Mouse (Mus musculus): ENCODE data around the gene Rnd1. TPM values are rescaled to one million over a fixed set of nuclear protein-coding genes. Genes with fewer than 3 reads are reported as not detected.

Rnd1 gene
- polyA plus RNA-seq (2016; fragmentation: Nextera tagmentation; extraction: Ambion mirVana) = 3.9 TPM in 2 replicates

GRCm38 (mm10) chr15:98676940-98677728, at the start of gene Rnd1:
Gene Rnd1 (minus strand): TSS chr15:98677461.
- H3K4me3 ChIP-seq (replicated peaks) = peak within 1 kb of the TSS; percentile 48
- peak within 1 kb of the TSS; percentile 94 for H3K4me2 ChIP-seq
- H3K27me3 ChIP-seq = peaks cover 69% of the 10 kb centered on the region
- H3K27ac ChIP-seq = no peak within 1 kb of the TSS
- peak; percentile 95 for ATAC-seq (ENCODE audit: low FRiP score)
- no peaks in the 10 kb centered on the region for H3K36me3 ChIP-seq (replicated peaks)
- under 1% methylated on average over 30 of the region's 37 CpGs for WGBS
- peak within 1 kb of the TSS; percentile 59 for H3K9ac ChIP-seq
- no peaks in the 10 kb centered on the region for H3K9me3 ChIP-seq
- H3K4me1 ChIP-seq = peaks cover 43% of the 10 kb centered on the region

GRCm38 (mm10) chr15:98726746-98727145, 49.5 kb upstream of the Rnd1 start:
- Histone ChIP-seq H3K27ac (no peak overlapping the region), H3K4me2 (peak overlapping the region; percentile 84), H3K27me3 (peaks cover 60% of the 10 kb centered on the region), H3K9me3 (no peaks in the 10 kb centered on the region), H3K4me3 (replicated peaks) (peak overlapping the region; percentile 43; the same call in 1 of the 2 replicates), H3K9ac (no peak overlapping the region), H3K4me1 (peaks cover 47% of the 10 kb centered on the region), H3K36me3 (replicated peaks) (no peaks in the 10 kb centered on the region)
- no peak for ATAC-seq (ENCODE audit: low FRiP score)
- WGBS = 48% methylated on average over 7 of the region's 7 CpGs

- peaks cover 66% of the 10 kb centered on the region for H3K27me3 ChIP-seq
- no peak overlapping the region for H3K9ac ChIP-seq
- ATAC-seq (ENCODE audit: low FRiP score) = no peak
- H3K4me2 ChIP-seq = no peak overlapping the region
- H3K27ac ChIP-seq = no peak overlapping the region
- H3K9me3 ChIP-seq = no peaks in the 10 kb centered on the region
- H3K4me1 ChIP-seq = peaks cover 51% of the 10 kb centered on the region
- 79% methylated on average over 4 of the region's 4 CpGs for WGBS
- H3K36me3 ChIP-seq (replicated peaks) = no peaks in the 10 kb centered on the region
- no peak overlapping the region for H3K4me3 ChIP-seq (replicated peaks)
These were observed 48.8 kb upstream of the Rnd1 start for GRCm38 (mm10) chr15:98726079-98726478.

- Histone ChIP-seq H3K4me2 (no peak overlapping the region; the same call in 1 of the 2 replicates), H3K4me3 (replicated peaks) (no peak overlapping the region), H3K36me3 (replicated peaks) (no peaks in the 10 kb centered on the region), H3K27me3 (peaks cover 70% of the 10 kb centered on the region), H3K4me1 (peaks cover 51% of the 10 kb centered on the region), H3K9ac (no peak overlapping the region), H3K27ac (no peak overlapping the region), H3K9me3 (no peaks in the 10 kb centered on the region)
- no peak for ATAC-seq (ENCODE audit: low FRiP score)
- WGBS = 38% methylated on average over 19 of the region's 19 CpGs
These were observed 47.2 kb upstream of the Rnd1 start for GRCm38 (mm10) chr15:98724441-98724840.

GRCm38 (mm10) chr15:98722854-98723253, 45.6 kb upstream of the Rnd1 start:
- 68% methylated on average over 14 of the region's 14 CpGs for WGBS
- no peaks in the 10 kb centered on the region for H3K36me3 ChIP-seq (replicated peaks)
- peaks cover 58% of the 10 kb centered on the region for H3K27me3 ChIP-seq
- 0 out of 2 replicates have a peak overlapping the region, but pooled peaks have one; percentile 54 for H3K27ac ChIP-seq
- no peaks in the 10 kb centered on the region for H3K9me3 ChIP-seq
- no peak overlapping the region for H3K4me2 ChIP-seq
- no peak overlapping the region for H3K9ac ChIP-seq
- H3K4me3 ChIP-seq (replicated peaks) = no peak overlapping the region
- no peak; the same call in 1 of the 2 replicates for ATAC-seq (ENCODE audit: low FRiP score)
- H3K4me1 ChIP-seq = peaks cover 45% of the 10 kb centered on the region

GRCm38 (mm10) chr15:98722191-98722590, 44.9 kb upstream of the Rnd1 start:
- 55% methylated on average over 8 of the region's 8 CpGs for WGBS
- Histone ChIP-seq H3K4me3 (replicated peaks) (no peak overlapping the region), H3K9me3 (no peaks in the 10 kb centered on the region), H3K27ac (peak overlapping the region; percentile 54; the same call in 1 of the 2 replicates), H3K36me3 (replicated peaks) (no peaks in the 10 kb centered on the region), H3K4me1 (peaks cover 39% of the 10 kb centered on the region), H3K27me3 (peaks cover 58% of the 10 kb centered on the region), H3K9ac (no peak overlapping the region), H3K4me2 (no peak overlapping the region)
- no peak for ATAC-seq (ENCODE audit: low FRiP score)

GRCm38 (mm10) chr15:98717301-98717700, 40.0 kb upstream of the Rnd1 start:
- Histone ChIP-seq H3K27me3 (peaks cover 18% of the 10 kb centered on the region), H3K27ac (no peak overlapping the region), H3K4me3 (replicated peaks) (no peak overlapping the region), H3K36me3 (replicated peaks) (no peaks in the 10 kb centered on the region), H3K9me3 (no peaks in the 10 kb centered on the region), H3K9ac (no peak overlapping the region), H3K4me1 (peaks cover 9% of the 10 kb centered on the region; the same call in 1 of the 2 replicates), H3K4me2 (no peak overlapping the region)
- no peak for ATAC-seq (ENCODE audit: low FRiP score)
- 72% methylated on average over 16 of the region's 16 CpGs for WGBS

GRCm38 (mm10) chr15:98714230-98714652, 37.0 kb upstream of the Rnd1 start:
- 86% methylated on average over 5 of the region's 5 CpGs for WGBS
- Histone ChIP-seq H3K27me3 (peaks cover 9% of the 10 kb centered on the region), H3K4me3 (replicated peaks) (no peak overlapping the region), H3K9ac (no peak overlapping the region), H3K27ac (no peak overlapping the region), H3K4me2 (no peak overlapping the region), H3K36me3 (replicated peaks) (no peaks in the 10 kb centered on the region), H3K4me1 (no peaks in the 10 kb centered on the region), H3K9me3 (no peaks in the 10 kb centered on the region)
- no peak for ATAC-seq (ENCODE audit: low FRiP score)

- no peak overlapping the region for H3K4me2 ChIP-seq
- no peaks in the 10 kb centered on the region for H3K36me3 ChIP-seq (replicated peaks)
- H3K27ac ChIP-seq = no peak overlapping the region
- no peaks in the 10 kb centered on the region for H3K9me3 ChIP-seq
- 16% methylated on average over 9 of the region's 9 CpGs for WGBS
- peaks cover 5% of the 10 kb centered on the region; the same call in 1 of the 2 replicates for H3K4me1 ChIP-seq
- no peak for ATAC-seq (ENCODE audit: low FRiP score)
- no peak overlapping the region for H3K4me3 ChIP-seq (replicated peaks)
- H3K9ac ChIP-seq = no peak overlapping the region
- H3K27me3 ChIP-seq = peaks cover 37% of the 10 kb centered on the region
These were observed 33.2 kb upstream of the Rnd1 start for GRCm38 (mm10) chr15:98710442-98710841.

GRCm38 (mm10) chr15:98707766-98708372, 30.6 kb upstream of the Rnd1 start, which contains the start of gene Ccdc65:
Gene Ccdc65 (plus strand): TSS chr15:98708207.
- Histone ChIP-seq H3K27me3 (peaks cover 55% of the 10 kb centered on the region), H3K4me3 (replicated peaks) (peak within 1 kb of the TSS; percentile 31), H3K4me2 (peak within 1 kb of the TSS; percentile 45), H3K36me3 (replicated peaks) (no peaks in the 10 kb centered on the region), H3K9me3 (no peaks in the 10 kb centered on the region), H3K4me1 (peaks cover 5% of the 10 kb centered on the region; the same call in 1 of the 2 replicates), H3K9ac (no peak within 1 kb of the TSS), H3K27ac (no peak within 1 kb of the TSS)
- WGBS = 19% methylated on average over 16 of the region's 16 CpGs
- ATAC-seq (ENCODE audit: low FRiP score) = peak; percentile 67

- 67% methylated on average over 9 of the region's 9 CpGs for WGBS
- no peak overlapping the region for H3K9ac ChIP-seq
- peaks cover 13% of the 10 kb centered on the region for H3K4me1 ChIP-seq
- H3K27ac ChIP-seq = no peak overlapping the region
- no peaks in the 10 kb centered on the region for H3K9me3 ChIP-seq
- no peak overlapping the region for H3K4me3 ChIP-seq (replicated peaks)
- no peaks in the 10 kb centered on the region for H3K36me3 ChIP-seq (replicated peaks)
- H3K27me3 ChIP-seq = peaks cover 85% of the 10 kb centered on the region
- ATAC-seq (ENCODE audit: low FRiP score) = no peak
- no peak overlapping the region for H3K4me2 ChIP-seq
These were observed 27.1 kb upstream of the Rnd1 start for GRCm38 (mm10) chr15:98704312-98704711.
